Mouse (Mus musculus) right cerebral cortex, postnatal 10 days (tissue): ENCODE results near the gene Gm45713.
"Not testable (repeated sequence)": the region's sequence is repeated elsewhere in the genome, so short reads cannot be mapped to it uniquely, and the experiment has no call there.

Source experiments
- DNase-seq, 2 experiments: peaks; one replicate each; pipeline ENCODE4 v3.0.0; 2021; ENCODE audit warnings: low spot score in 2 of 2

Gm45713 gene

DNA sequence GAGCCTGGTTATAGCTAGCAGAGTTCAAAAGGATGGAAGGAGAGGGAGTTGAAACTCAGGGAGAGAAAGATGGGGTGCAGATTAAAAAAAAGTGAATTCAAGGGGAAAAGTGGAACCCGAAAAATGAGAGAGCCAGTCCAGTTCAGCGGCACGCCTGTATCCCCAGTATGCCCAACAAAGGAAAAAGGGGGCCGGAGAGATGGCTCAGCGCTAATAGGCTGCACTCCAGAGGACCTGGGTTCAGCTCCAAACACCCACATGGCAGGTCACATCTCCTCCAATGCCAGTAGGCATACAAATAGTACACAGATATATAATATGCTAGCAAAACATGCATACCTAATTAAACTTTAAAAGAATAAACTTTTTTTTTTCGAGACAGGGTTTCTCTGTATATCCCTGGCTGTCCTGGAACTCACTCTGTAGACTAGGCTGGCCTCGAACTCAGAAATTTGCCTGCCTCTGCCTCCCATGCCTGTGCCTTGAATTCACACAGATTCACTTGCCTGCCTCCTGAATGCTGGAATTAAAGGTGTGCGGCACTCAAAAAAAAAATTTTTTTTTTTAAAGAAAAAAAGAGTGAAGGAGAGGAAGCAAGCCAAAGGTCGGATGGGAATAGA is 27.1 kb upstream of the Gm45713 start:
- no peak for DNase-seq

DNA sequence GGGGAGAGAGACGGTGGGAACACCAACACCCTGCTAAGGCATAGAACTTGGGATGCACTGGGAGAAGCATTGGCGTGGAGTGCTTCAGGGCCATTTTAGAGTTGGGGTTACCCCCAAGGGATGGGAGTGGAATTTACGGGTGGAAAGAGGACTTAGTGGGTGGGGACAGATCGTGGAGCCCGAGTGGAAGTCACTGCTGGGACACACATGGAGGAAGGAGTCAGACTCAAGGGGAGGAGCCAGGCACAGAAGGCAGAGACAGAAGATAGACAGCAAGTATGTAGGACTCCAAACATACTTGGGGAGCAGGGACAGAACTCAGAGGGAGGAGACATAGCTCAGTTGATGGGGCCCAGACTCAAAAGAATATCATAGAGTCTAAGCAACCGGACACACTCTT is 26.5 kb upstream of the Gm45713 start:
- peak in 1 of 2 experiments; percentile 58 for DNase-seq

DNA sequence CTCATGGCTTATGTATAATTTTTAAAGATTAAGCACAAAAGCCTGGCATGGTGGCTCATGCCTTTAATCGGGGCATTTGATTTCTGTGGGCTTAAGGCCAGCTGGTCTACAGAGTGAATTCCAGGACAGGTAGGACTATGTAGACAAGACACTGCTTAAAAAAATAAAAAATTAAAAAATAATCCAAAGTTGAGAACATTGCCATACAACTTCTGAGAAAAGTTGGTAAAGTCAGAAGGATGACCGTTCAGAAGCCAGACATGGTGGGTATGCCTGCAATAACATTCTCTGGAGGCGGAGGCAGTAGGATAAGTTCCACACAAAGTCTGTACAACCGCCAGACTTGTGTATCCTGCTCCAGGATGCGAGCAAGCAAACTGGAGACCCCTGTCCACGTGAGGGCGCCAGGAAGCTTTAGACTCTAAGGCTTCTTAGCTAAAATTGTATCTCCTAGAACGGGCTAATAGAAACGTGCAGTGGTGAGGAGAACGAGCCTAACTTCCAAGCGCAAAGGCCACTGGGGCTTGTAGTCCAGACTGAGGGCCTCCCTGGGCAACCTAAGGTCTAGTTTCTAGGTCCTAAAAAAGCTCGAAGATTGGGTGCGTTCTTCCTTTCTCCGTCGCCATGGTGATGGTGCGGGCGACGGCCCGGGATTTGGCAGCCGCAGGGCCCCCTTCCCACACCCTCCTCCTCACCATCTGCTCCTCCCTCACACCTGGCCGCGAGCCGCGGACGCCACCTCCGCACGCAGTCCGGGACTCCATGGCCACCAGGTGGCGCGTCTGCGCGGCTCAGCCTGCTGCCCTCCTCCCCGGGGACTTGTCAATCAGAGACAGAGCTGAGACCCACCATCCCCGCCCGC is 25.8 kb upstream of the Gm45713 start:
- DNase-seq, result peak; percentile 95 to 97

DNA sequence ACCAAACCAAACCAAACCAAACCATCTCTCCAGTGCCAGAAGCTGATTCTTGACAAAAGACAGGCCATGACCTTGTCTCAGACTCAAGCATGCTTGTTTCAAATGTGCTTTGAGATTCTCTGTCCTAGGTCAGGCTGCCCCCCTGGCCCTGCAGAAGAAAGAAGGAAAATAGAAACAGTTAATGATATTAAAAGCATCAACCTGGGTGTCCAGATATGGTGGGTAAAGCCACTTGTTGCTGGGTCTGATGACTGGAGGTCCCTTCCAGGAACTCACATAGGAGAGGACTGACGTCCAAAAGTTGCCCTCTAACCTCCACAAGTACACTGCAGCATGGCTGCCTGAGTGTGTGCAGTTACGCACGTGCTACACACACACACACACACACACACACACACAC is 24.8 kb upstream of the Gm45713 start:
- no peak for DNase-seq

DNA sequence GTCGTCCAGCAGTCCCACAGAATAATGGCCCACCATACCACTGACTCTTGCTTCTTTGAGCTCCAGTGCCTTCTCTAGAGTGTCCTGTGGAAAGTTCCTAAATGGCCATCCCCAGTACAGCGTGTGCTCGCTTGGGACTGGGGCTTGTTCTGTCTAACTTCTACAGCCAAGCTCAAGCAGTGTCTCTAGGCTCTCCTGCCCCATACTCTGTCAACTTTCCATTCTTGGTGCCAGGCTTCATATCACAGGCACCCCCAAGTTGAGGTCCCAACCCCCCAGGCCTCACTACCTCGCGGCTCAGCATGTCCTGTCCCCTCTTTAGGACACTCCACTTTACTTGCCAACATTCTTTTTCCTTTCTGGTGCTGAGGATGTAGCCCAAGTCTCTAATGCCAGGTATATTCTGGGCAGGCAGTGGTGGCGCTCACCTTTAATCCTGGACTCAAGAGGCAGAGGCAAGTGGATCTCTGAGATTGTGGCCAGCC is 24.3 kb upstream of the Gm45713 start:
- DNase-seq, result no peak

DNA sequence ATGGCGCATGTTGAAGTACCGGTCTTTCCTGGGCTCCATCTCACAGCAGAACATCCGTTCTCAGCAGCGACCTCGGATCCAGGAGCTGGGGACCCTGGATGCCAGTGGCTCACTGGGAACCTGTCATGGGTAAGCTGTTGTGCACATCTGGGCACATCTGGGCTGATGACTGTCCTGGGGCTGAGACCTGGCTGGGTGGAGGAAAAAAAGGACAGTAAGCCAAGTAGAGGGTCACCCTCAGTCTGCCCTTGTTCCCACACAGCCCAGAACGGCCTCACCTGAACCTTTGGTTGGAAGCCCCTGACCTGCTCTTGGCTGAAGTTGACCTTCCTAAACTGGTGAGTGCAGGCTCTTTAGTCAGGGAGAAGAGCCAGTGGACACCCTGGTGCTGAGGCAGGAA is 23.0 kb upstream of the Gm45713 start:
- peak in 1 of 2 experiments; percentile 32 for DNase-seq

DNA sequence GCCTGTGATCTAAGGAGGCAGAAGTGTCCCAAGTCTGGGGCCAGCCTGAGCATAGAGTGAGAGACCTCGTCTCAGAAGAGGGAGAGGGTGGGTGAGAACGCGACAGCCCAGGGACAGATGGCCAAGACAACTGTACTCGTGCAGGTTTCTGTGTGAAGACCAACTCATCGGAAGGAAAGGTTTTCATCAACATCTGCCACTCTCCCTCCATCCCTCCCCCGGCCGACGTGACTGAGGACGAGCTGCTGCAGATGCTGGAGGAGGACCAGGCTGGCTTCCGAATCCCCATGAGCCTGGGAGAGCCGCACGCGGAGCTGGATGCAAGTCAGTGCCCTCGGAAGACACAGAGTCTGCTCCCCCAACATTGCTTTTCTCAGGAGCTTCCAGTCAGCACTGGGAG is 21.4 kb upstream of the Gm45713 start:
- DNase-seq, result peak in 1 of 2 experiments; percentile 56

DNA sequence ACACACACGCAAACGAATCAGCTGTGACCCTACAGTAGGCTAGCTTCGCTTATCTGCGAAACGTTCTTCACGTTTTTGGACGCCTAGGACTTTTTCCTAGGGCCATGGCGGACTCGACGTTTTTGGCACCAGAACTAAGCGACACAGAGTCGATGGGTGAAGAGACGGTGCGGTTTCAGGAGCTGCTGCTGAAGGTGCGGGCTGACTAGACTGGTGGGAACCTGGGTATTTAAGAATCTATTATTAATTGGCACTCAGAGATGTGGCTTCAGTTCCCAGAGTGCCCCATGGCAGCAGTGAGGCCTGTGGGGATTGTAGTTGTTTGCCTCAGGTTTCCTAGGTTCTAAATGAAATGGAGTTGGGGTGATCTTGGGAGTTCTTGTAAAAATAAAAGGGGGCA is 20.2 kb upstream of the Gm45713 start:
- no peak for DNase-seq

DNA sequence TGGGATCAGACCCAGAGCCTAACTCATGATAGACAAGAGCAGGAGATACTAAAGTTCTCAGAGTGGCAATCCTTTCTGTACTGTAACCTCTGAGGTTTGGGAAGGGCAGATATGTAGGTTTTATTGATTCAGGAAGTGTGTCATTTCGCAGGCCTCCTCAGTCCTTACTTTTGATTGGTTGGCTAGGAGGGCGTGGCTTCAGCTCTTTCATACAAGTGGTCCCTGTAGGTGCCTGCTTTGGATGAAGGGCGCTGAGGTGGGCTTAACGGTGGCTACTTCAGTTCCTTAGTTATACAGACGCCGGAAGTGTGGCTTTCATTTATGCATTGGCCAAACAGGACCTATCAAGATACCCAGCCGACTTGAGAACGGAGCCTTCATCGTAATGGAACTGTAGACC is 19.6 kb upstream of the Gm45713 start:
- peak in 1 of 2 experiments; percentile 41 for DNase-seq

DNA sequence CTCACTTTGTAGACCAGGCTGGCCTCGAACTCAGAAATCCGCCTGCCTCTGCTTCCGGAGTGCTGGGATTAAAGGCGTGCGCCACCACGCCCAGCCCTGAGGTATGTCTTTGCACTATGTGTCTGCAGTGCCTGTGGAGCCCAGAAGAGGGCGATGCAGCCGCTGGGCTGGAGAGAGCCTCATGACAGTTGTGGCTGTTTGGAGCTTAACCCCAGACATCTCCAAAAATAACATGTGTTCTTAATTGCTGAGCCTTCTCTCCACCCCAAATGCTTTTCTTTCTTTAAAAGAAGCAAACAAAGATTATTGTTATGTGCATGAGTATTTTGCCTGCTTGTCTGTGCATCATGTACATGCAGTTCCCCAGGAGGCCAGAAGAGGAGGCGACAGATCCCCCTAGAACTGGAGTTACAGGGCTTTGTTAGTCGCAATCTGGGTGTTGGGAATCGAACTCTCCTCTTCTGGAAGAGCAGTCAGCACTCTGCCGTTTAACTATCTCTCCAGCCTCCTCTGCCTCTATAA is 19.0 kb upstream of the Gm45713 start:
- DNase-seq, result peak; percentile 71 to 72

DNA sequence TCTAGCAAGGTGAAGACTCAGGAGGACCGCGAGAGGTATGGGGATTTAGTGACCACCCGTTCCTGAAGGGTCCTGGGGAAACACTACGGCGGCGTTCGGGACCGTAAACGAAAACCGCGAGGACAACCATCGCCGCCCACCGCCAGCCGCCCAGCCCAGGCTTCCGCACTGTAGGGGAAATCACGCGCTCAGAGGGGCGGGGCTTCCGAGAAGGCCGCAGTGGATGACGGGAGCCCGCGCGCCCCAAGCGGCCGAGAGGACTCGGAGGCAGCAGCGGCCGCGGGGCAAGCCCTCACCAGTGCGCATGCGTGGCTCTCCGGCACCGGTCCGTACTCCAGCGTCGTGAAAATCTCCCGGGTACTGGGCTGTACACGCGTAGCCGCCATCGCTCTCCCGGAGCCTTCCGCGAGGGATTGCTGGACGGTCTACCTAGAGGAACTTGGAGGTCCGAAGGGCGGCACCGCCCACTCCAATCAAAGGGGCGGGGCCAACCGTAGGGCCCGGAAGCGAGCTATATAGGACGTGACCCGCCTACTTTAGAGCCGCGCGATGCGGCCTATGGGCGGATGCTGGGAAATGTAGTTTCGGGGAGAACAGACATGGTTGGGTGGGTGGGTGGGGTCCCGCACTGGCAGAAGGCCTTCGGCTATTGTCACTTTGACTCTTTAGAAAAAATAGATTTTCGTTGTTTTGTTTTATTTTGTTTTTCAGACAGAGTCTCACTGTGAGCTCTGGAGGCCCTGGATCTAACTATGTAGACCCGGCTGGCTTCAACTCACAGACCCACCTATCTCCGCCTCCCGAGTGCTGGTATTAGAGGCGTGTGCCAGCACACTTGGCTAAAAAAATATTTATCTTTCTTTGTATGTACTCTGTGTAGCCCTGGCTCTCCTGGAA is 18.3 kb upstream of the Gm45713 start, which contains the start of the genes Pih1d1 and Aldh16a1:
Pih1d1 (plus strand) TSS at position 208 of the 897 bp plus-strand sequence.
Aldh16a1 (minus strand) TSS at position 489 of the 897 bp plus-strand sequence.
- DNase-seq, result peak; percentile 98

DNA sequence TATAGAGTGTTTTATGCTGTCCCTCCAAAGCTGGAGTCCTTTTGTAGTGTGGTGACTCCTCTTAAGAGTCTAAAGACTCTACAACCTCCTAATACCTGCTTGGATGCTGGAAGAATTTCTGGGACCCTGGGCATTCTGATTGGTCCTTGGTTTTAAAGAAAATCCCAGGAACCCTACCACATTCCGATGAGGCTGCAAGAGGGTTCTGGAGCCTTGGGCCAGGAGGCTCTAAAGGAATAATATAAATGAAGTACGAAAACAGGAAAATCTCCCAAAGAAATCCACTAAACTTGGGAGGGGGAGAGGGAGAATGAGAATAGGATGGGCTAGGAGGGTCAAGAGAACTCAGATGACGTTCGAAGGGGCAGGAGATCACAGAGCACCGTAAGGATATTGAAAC is 17.6 kb upstream of the Gm45713 start:
- no peak for DNase-seq

DNA sequence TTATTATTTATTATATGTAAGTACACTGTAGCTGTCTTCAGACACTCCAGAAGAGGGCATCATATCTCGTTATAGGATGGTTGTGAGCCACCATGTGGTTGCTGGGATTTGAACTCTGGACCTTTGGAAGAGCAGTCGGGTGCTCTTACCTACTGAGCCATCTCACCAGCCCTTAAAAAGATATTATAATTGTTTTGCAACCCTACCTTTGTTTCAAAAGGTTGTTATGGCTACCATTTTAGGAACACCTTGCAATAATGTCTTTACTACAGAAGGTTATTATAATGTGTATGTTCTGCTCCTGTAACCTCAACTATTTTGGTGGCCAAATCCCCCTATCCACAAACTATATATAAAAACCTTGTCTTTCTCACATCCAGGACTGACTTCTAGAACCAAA is 17.0 kb upstream of the Gm45713 start:
- not testable (repeated sequence) for DNase-seq

DNA sequence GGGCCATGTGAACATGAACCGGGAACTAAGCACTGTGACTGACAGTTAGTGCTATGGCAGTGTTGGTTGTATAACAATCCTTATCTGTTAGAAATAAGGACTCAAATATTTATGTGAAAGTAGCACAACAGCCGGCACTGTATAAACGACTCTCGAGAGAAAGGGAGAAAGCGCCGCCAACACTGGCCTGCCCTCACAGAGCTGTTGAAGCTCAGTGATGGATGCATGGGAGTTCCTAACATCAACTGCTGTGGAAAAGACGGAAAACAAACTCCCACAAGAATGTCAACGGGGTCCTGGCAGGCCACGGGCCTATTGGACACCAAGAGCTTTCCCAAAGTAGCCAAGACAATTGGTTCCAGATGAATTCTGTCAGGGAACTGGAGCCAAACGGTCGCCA is 15.3 kb upstream of the Gm45713 start:
- no peak for DNase-seq

DNA sequence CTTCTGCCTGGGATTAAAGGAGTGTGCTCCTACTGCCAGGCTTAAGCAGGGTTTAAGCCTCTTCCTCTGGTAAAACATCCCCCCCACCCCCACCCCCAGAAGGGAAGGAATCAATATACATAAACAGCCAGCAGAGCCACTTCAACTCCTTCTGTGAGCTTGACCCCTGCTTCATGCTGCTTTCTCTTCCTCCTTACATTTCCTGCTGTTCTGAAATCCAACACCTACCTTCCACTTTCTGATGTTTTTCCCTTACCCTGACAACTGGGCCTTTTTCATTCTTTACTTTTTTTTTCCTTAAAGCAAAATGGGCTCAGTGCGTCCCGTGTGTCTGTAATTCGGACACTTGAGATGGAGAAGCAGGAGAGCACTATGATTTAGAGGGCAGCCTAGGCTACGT is 14.3 kb upstream of the Gm45713 start:
- DNase-seq, result no peak

DNA sequence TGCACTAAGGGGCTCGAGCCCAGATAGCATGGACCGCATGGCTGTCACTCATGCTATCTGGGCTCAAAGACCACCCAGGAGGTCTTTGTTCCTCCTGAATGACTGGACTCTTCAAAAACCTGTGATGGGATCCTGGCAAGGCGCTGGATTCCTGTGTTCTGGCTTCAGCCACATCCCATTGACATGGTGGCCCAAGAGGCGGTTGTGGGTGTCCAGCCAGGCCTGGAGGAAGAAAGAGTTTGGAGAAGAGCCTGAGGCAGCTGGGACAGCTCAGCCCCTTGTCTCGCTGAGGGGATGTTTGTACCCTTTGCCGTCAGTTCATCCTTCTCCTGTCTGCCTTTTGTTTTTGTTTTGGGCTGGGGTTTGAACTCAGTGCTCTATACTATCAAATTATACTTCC is 13.5 kb upstream of the Gm45713 start:
- DNase-seq, result no peak

DNA sequence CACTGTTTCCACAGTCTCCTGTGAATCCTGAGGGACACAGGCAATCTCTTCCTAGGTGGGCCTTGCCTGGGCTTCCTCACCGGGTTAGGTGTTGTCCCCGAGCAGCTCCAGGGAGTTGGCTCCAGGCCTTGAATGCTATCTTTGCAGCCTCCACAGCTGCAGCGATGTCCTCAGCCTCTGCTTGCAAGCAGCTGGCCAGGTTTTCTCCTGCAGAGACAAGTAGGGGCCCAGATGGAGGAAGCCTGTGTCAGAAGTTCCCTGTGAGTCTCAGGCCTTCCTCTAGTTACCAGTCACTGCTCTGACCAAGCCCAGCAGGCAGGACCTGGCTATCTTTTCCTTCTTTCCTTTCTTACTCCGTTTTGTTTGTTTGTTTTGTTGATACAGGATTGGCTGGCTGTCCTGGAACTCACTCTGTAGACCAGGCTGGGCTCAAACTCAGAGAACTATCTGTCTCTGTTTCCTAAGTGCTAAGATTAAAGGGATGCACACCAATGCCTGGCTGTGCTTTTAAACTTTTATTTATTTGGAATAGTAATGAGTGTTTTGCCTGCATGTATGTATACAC is 12.6 kb upstream of the Gm45713 start:
- no peak for DNase-seq

DNA sequence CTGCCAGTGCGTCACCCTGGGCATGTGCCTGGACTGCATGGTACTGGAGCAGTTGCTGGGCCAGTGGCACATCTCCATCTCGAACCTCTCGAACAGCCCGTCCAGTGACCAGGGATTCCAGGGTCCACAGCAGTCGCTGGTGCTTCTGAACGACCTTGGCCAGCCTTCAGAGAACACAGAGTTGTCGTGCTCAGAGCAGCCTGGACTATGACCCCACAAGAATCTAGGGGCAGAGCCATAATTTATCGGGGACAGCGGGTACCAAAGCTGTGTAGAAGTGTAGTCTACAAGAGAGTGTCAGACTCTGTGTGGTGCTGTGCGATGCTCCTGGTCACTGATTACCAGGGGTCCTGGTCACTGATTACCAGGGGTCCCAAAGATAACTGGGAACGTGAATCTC is 11.9 kb upstream of the Gm45713 start:
- no peak for DNase-seq

DNA sequence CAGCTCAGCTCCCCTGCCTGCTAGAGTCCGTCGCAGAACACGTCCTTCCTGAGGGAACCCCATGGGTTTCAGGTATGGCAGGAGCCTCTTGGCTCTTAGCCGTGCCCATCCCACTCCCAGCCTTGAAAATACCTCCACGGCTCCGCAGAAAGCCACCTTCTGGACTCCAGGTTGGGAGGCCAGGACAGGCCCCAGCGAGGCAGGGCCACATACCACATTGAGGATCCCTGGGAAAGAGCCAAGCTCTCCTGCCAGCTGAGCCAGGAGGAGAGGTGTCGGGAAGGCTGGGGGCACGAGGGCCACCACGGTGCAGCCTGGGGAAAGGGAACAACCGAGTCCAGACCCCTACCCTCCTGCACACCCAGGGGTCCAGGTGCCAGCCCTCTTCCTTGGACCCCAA is 11.2 kb upstream of the Gm45713 start:
- DNase-seq, result no peak

DNA sequence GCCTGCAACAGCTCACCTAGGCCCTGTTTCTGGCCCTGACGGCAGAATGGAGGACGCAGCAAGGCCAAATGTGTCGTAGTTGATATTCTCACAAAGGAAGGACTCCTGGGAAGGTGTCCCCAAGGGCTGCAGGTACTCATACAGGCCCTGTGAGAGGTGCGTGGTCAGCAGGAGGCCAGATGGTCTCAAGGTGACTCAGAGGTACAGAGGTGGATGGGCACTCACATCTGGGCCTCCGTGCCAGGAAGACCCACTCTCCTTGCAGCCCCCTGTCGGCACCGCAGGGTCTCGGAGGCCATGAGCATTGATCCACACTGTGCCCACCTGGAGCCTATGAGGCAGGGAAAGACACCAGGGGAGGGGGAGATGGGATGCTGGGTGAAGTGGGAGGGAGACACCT is 9.4 kb upstream of the Gm45713 start:
- no peak for DNase-seq
